Mouse (Mus musculus) ovary, adult 10 weeks (tissue): ENCODE measurements around the gene Prep. TPM values are rescaled to one million over a fixed set of nuclear protein-coding genes. Genes with fewer than 3 reads are reported as not detected.

Experiments used
- polyA plus RNA-seq: library from polyadenylated mRNA; stranded (reverse); fragments of 350-450 nt; fragmentation: Illumina TruSeq; extraction: RNeasy Lipid Tissue Mini Kit (QIAGEN cat#74804); gene quantifications from one replicate; pipeline ENCODE4 v1.2.3, GENCODE M21; 2014

Gene Prep
- polyA plus RNA-seq = 14.4 TPM

GRCm38 (mm10) chr10:45066931-45067308 is at the start of gene Prep:
TSS of gene Prep (plus strand) at chr10:45067203.

DNA sequence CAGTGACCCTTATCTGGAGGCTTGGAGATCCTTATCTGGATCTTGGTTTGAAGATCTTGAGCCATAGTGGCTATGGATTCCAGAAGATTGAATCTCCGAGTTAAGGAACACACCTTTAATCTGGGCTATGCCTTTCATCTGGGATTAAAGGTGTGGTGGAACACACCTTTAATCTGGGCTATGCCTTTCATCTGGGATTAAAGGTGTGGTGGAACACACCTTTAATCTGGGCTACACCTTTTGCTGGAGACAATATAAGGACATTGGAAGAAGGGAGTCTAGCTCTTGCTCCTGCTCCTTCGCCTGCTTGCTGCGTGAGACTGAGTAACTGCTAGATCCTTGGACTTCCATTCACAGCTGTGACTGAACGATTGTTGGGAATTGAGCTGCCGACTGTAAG is 110.8 kb downstream of the Prep start, which contains the start of gene Popdc3:
Popdc3 (plus strand) TSS at position 301 of the 400 bp plus-strand sequence.

Other genes with a start within 250 kb of the Prep start
- 0.48 TPM for gene Popdc3, start 110.9 kb downstream of the Prep start, polyA plus RNA-seq